8 mouse cellular contexts compared by ENCODE assay signal in genomic region chr16:95345882-95346281, GRCm38 (mm10).
DNase-seq lines count a peak whose midpoint lies in the region; ATAC-seq and TF ChIP-seq lines count a peak whose summit lies in the region.

No protein-coding gene starts in this region.

- WGBS in kidney, adult 2 months = 0% methylated on average over 5 of the region's 7 CpGs
- WGBS in limb, embryonic 12.5 days = 9% methylated on average over 5 of the region's 7 CpGs

- no peak for ATAC-seq in limb, embryonic 12.5 days (ENCODE audit: insufficient number of reproducible peaks, insufficient read depth, low FRiP score, low TSS enrichment, low read depth)
- peak; percentile 55; the same call in 1 of the 2 replicates for ATAC-seq in neutrophil, adult 5-6 weeks (ENCODE audit: extremely low read depth, insufficient number of reproducible peaks, low FRiP score, poor library complexity, severe bottlenecking)

- peak; percentile 59 for DNase-seq in urinary bladder, postnatal 25 days (ENCODE audit: low spot score)
- DNase-seq in urinary bladder, postnatal 10 days (ENCODE audit: low spot score) = no peak
- DNase-seq in c-Kit-positive CD71-positive TER-119-positive erythroid progenitor cells, embryonic 14.5 days (ENCODE audit: low spot score) = peak; percentile 50
- peak; percentile 74 for DNase-seq in gastrocnemius, adult 2 months
- peak; percentile 74 for DNase-seq in kidney, adult 2 months
- peak; percentile 85 for DNase-seq in thymus, postnatal 0 days (ENCODE audit: low spot score)

- no peak overlapping the region for H3K4me3 ChIP-seq in gastrocnemius, adult 2 months
- H3K4me3 ChIP-seq in kidney, adult 2 months (ENCODE audit: insufficient read depth, low read depth, low read length) = no peak overlapping the region
- H3K4me3 ChIP-seq in limb, embryonic 12.5 days (replicated peaks) = no peak overlapping the region

- TF ChIP-seq POLR2A in kidney, adult 2 months (IDR thresholded peaks at IDR 0.05; ENCODE audit: low read depth, low read length) = no peak

- H3K9me3 ChIP-seq in limb, embryonic 12.5 days = no peaks in the 10 kb centered on the region

- intact Hi-C loops in gastrocnemius, adult 2 months (cut with DNase I) = loop anchor here (1.0 to 10.0 kb wide), 3 partner anchors 150 to 561 kb away; no protein-coding TSS in a partner anchor

- H3K9ac ChIP-seq in limb, embryonic 12.5 days (replicated peaks) = no peak overlapping the region

- H3K4me2 ChIP-seq in limb, embryonic 12.5 days = peak overlapping the region; percentile 31

- no peaks in the 10 kb centered on the region for H3K36me3 ChIP-seq in kidney, adult 2 months (ENCODE audit: control insufficient read depth, insufficient read depth, low read length)
- H3K36me3 ChIP-seq in limb, embryonic 12.5 days = no peaks in the 10 kb centered on the region

- no peaks in the 10 kb centered on the region for H3K4me1 ChIP-seq in kidney, adult 2 months (ENCODE audit: control insufficient read depth, insufficient read depth, low read length)
- H3K4me1 ChIP-seq in limb, embryonic 12.5 days (replicated peaks) = peaks cover 12% of the 10 kb centered on the region

- no peaks in the 10 kb centered on the region for H3K27me3 ChIP-seq in kidney, adult 2 months (replicated peaks; ENCODE audit: control insufficient read depth, insufficient read depth, low read length)
- 0 out of 2 replicates have a peak, but pooled peaks cover 5% of the 10 kb centered on the region for H3K27me3 ChIP-seq in limb, embryonic 12.5 days

- 0 out of 2 replicates have a peak overlapping the region, but pooled peaks have one; percentile 8 for H3K27ac ChIP-seq in gastrocnemius, adult 2 months
- no peak overlapping the region for H3K27ac ChIP-seq in kidney, adult 2 months (ENCODE audit: insufficient read depth, low read depth, low read length)
- no peak overlapping the region for H3K27ac ChIP-seq in limb, embryonic 12.5 days

- peak; percentile 77 for TF ChIP-seq CTCF in gastrocnemius, adult 2 months (IDR thresholded peaks at IDR 0.05)
- peak; percentile 84 for TF ChIP-seq CTCF in kidney, adult 2 months (conservative IDR thresholded peaks at IDR 0.05; ENCODE audit: insufficient read depth, insufficient read length, low read depth, low read length)
